Mouse (Mus musculus): Measurements from ENCODE around the gene Jph4. TPM values are rescaled to one million over a fixed set of nuclear protein-coding genes. Genes with fewer than 3 reads are reported as not detected.

Gene Jph4
- polyA plus RNA-seq, 1 experiment from 2014 or later = 0.18 TPM

DNA sequence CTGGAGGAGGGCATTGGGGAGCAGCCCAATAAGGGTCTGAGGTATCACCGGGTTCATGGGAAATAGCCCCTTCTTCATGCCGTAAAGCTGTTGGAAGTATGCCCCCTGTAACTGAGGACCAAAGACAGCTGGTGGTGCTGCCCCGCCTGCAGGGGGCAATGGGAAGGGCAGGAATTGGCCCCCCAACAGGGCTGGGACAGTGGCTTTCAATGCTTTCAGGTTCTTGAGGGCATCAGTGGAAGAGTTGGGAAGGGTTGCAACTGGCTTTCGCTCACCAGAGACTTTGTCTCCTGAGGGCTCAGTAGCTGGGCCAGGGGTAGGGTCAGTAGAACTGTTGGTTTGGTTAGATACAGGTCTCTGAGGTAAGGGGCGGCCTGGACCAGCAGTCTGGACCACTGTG, 53.6 kb downstream of the Jph4 start:
- Histone ChIP-seq H3K4me1 (ENCODE audit: control insufficient read depth in 2 of 2, insufficient read depth in 2 of 2, low read length in 2 of 2) (peaks cover 12 to 13% of the 10 kb centered on the region in 2 experiments; a peak in 3 of 4 replicates), H3K27ac (replicated peaks in 1 of 2; ENCODE audit: control insufficient read depth in 1 of 2, insufficient read depth in 1 of 2, low read depth in 2 of 2, low read length in 2 of 2) (no peak overlapping the region), H3K36me3 (ENCODE audit: control insufficient read depth, insufficient read depth, low read length) (peaks cover 10% of the 10 kb centered on the region), H3K4me3 (ENCODE audit: control insufficient read depth in 1 of 2, insufficient read depth in 1 of 2, low read depth in 1 of 2, low read length in 2 of 2) (no peak overlapping the region), H3K4me2 (ENCODE audit: low read length) (peak overlapping the region; percentile 54; the same call in 1 of the 2 replicates), H3K27me3 (ENCODE audit: control insufficient read depth, insufficient read depth, low read length) (peaks cover 24% of the 10 kb centered on the region), H3K9me3 (ENCODE audit: control insufficient read depth, low read length) (no peaks in the 10 kb centered on the region), H3K9ac (ENCODE audit: low read length) (no peak overlapping the region)
- WGBS = 75% methylated on average over 5 of the region's 5 CpGs
- 0 out of 2 replicates have a peak, but pooled peaks have one; percentile 23 for ATAC-seq (ENCODE audit: insufficient number of reproducible peaks, insufficient read depth, low FRiP score, low read depth)

- no peak overlapping the region for H3K9ac ChIP-seq (ENCODE audit: low read length)
These were observed 54.1 kb downstream of the Jph4 start for GRCm38 (mm10) chr14:55062626-55063025.

DNA sequence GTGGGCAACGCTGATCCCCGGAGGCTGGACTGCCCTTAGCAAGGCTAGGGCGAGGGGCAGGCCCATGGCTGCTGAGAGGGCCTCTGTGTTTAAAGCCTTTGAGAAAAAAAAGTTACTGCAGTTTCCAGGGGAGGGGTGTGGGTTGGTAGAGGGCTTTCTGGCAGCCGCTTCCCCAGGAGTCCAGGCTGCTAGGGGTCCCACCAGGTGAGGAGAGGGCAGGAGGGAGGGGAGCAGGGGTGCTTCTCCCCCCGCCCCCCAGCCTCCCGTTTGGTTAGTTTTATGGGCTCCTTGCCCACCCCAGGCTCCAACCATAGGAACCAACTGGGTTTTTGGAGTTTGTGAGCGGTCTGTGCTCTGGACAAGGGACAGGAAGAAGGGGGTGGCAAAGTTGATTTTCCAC, 54.9 kb downstream of the Jph4 start:
- H3K9me3 ChIP-seq (ENCODE audit: control insufficient read depth, low read length) = no peaks in the 10 kb centered on the region
- H3K9ac ChIP-seq (ENCODE audit: low read length) = no peak overlapping the region
- H3K4me2 ChIP-seq (ENCODE audit: low read length) = no peak overlapping the region
- peaks cover 12 to 13% of the 10 kb centered on the region in 2 experiments; a peak in 3 of 4 replicates for H3K4me1 ChIP-seq (ENCODE audit: control insufficient read depth in 2 of 2, insufficient read depth in 2 of 2, low read length in 2 of 2)
- WGBS = 62% methylated on average over 7 of the region's 7 CpGs
- peaks cover 7% of the 10 kb centered on the region for H3K36me3 ChIP-seq (ENCODE audit: control insufficient read depth, insufficient read depth, low read length)
- peaks cover 24% of the 10 kb centered on the region for H3K27me3 ChIP-seq (ENCODE audit: control insufficient read depth, insufficient read depth, low read length)
- H3K27ac ChIP-seq (replicated peaks in 1 of 2; ENCODE audit: control insufficient read depth in 1 of 2, insufficient read depth in 1 of 2, low read depth in 2 of 2, low read length in 2 of 2) = no peak overlapping the region
- H3K4me3 ChIP-seq (ENCODE audit: control insufficient read depth in 1 of 2, insufficient read depth in 1 of 2, low read depth in 1 of 2, low read length in 2 of 2) = no peak overlapping the region
- ATAC-seq (ENCODE audit: insufficient number of reproducible peaks, insufficient read depth, low FRiP score, low read depth) = no peak

More at GRCm38 (mm10) chr14:55062626-55063025, 54.1 kb downstream of the Jph4 start:
- peak overlapping the region; percentile 54 for H3K4me2 ChIP-seq (ENCODE audit: low read length)
- peaks cover 24% of the 10 kb centered on the region for H3K27me3 ChIP-seq (ENCODE audit: control insufficient read depth, insufficient read depth, low read length)
- peak overlapping the region in 1 of 2 experiments; percentile 3; a peak in 1 of 4 replicates for H3K4me3 ChIP-seq (ENCODE audit: control insufficient read depth in 1 of 2, insufficient read depth in 1 of 2, low read depth in 1 of 2, low read length in 2 of 2)
- peaks cover 10% of the 10 kb centered on the region for H3K36me3 ChIP-seq (ENCODE audit: control insufficient read depth, insufficient read depth, low read length)
- WGBS = 8% methylated on average over 17 of the region's 17 CpGs
- peak; percentile 52; the same call in 1 of the 2 replicates for ATAC-seq (ENCODE audit: insufficient number of reproducible peaks, insufficient read depth, low FRiP score, low read depth)
- H3K27ac ChIP-seq (replicated peaks in 1 of 2; ENCODE audit: control insufficient read depth in 1 of 2, insufficient read depth in 1 of 2, low read depth in 2 of 2, low read length in 2 of 2) = no peak overlapping the region
- no peaks in the 10 kb centered on the region for H3K9me3 ChIP-seq (ENCODE audit: control insufficient read depth, low read length)
- H3K4me1 ChIP-seq (ENCODE audit: control insufficient read depth in 2 of 2, insufficient read depth in 2 of 2, low read length in 2 of 2) = peaks cover 12 to 13% of the 10 kb centered on the region in 2 experiments; a peak in 3 of 4 replicates

GRCm38 (mm10) chr14:55059931-55060330, 56.8 kb downstream of the Jph4 start:
- Histone ChIP-seq H3K4me1 (ENCODE audit: control insufficient read depth in 2 of 2, insufficient read depth in 2 of 2, low read length in 2 of 2) (peaks cover 12 to 13% of the 10 kb centered on the region in 2 experiments; a peak in 3 of 4 replicates), H3K27ac (replicated peaks in 1 of 2; ENCODE audit: control insufficient read depth in 1 of 2, insufficient read depth in 1 of 2, low read depth in 2 of 2, low read length in 2 of 2) (no peak overlapping the region), H3K4me2 (ENCODE audit: low read length) (no peak overlapping the region), H3K9ac (ENCODE audit: low read length) (no peak overlapping the region), H3K27me3 (ENCODE audit: control insufficient read depth, insufficient read depth, low read length) (peaks cover 18% of the 10 kb centered on the region), H3K36me3 (ENCODE audit: control insufficient read depth, insufficient read depth, low read length) (no peaks in the 10 kb centered on the region), H3K4me3 (ENCODE audit: control insufficient read depth in 1 of 2, insufficient read depth in 1 of 2, low read depth in 1 of 2, low read length in 2 of 2) (no peak overlapping the region), H3K9me3 (ENCODE audit: control insufficient read depth, low read length) (no peaks in the 10 kb centered on the region)
- no peak for ATAC-seq (ENCODE audit: insufficient number of reproducible peaks, insufficient read depth, low FRiP score, low read depth)
- WGBS = 47% methylated on average over 5 of the region's 5 CpGs

DNA sequence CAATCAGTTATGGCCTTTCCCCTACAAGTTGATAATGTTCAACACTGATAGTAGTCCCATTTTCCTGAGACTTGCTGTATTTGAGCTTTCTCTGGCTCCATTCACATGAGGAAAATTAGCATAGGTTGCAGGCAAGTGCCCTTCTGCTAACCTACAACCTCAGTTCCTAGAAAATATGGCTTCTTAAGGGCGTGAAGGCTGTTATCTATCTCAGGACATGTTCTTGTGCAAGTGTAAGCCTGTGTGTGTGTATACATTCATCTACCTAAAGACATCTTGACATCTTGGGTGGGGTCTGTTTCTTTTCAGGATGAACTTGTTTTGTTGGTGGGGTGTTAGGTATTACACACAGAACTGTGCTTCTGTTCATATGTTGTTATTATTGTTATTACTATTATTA, 57.7 kb downstream of the Jph4 start:
- H3K4me1 ChIP-seq (ENCODE audit: control insufficient read depth in 2 of 2, insufficient read depth in 2 of 2, low read length in 2 of 2) = peaks cover 12 to 13% of the 10 kb centered on the region in 2 experiments; a peak in 3 of 4 replicates
- no peak overlapping the region for H3K4me2 ChIP-seq (ENCODE audit: low read length)
- no peak overlapping the region for H3K27ac ChIP-seq (replicated peaks in 1 of 2; ENCODE audit: control insufficient read depth in 1 of 2, insufficient read depth in 1 of 2, low read depth in 2 of 2, low read length in 2 of 2)
- no peaks in the 10 kb centered on the region for H3K9me3 ChIP-seq (ENCODE audit: control insufficient read depth, low read length)
- ATAC-seq (ENCODE audit: insufficient number of reproducible peaks, insufficient read depth, low FRiP score, low read depth) = no peak
- H3K36me3 ChIP-seq (ENCODE audit: control insufficient read depth, insufficient read depth, low read length) = no peaks in the 10 kb centered on the region
- no peak overlapping the region for H3K4me3 ChIP-seq (ENCODE audit: control insufficient read depth in 1 of 2, insufficient read depth in 1 of 2, low read depth in 1 of 2, low read length in 2 of 2)
- peaks cover 11% of the 10 kb centered on the region; the same call in 1 of the 2 replicates for H3K27me3 ChIP-seq (ENCODE audit: control insufficient read depth, insufficient read depth, low read length)
- H3K9ac ChIP-seq (ENCODE audit: low read length) = no peak overlapping the region
- 83% methylated on average over 1 of the region's 1 CpGs for WGBS

Other genes starting within 250 kb of the Jph4 start
- gene Homez, start 246.0 kb downstream of the Jph4 start, polyA plus RNA-seq (2014; fragmentation: Nextera tagmentation; extraction: Ambion mirVana) = 8.2 and 9.5 TPM in 2 replicates
- gene Ppp1r3e, start 239.4 kb downstream of the Jph4 start, polyA plus RNA-seq (2014; fragmentation: Nextera tagmentation; extraction: Ambion mirVana) = 1.7 and 1.9 TPM in 2 replicates
- 3.0 and 4.3 TPM in 2 replicates for gene Bcl2l2, start 233.6 kb downstream of the Jph4 start, polyA plus RNA-seq (2014; fragmentation: Nextera tagmentation; extraction: Ambion mirVana)
- not detected in 2 replicates for gene Gm20521, start 233.5 kb downstream of the Jph4 start, polyA plus RNA-seq (2014; fragmentation: Nextera tagmentation; extraction: Ambion mirVana)
- gene Pabpn1, start 224.4 kb downstream of the Jph4 start, polyA plus RNA-seq (2014; fragmentation: Nextera tagmentation; extraction: Ambion mirVana) = 80.6 and 83.8 TPM in 2 replicates
- 18.5 and 25.6 TPM in 2 replicates for gene Slc22a17, start 203.8 kb downstream of the Jph4 start, polyA plus RNA-seq (2014; fragmentation: Nextera tagmentation; extraction: Ambion mirVana)
- 12.2 and 14.6 TPM in 2 replicates for gene Efs, start 190.8 kb downstream of the Jph4 start, polyA plus RNA-seq (2014; fragmentation: Nextera tagmentation; extraction: Ambion mirVana)
- gene Il25, start 184.2 kb downstream of the Jph4 start, polyA plus RNA-seq (2014; fragmentation: Nextera tagmentation; extraction: Ambion mirVana) = not detected in 2 replicates
- 0.58 and 0.72 TPM in 2 replicates for gene Cmtm5, start 180.7 kb downstream of the Jph4 start, polyA plus RNA-seq (2014; fragmentation: Nextera tagmentation; extraction: Ambion mirVana)
- gene Myh6, start 150.0 kb downstream of the Jph4 start, polyA plus RNA-seq (2014; fragmentation: Nextera tagmentation; extraction: Ambion mirVana) = 2,542 and 2,728 TPM in 2 replicates
- not detected in 2 replicates for gene Gm17428, start 140.0 kb downstream of the Jph4 start, polyA plus RNA-seq (2014; fragmentation: Nextera tagmentation; extraction: Ambion mirVana)
- 5,319 and 5,796 TPM in 2 replicates for gene Myh7, start 122.3 kb downstream of the Jph4 start, polyA plus RNA-seq (2014; fragmentation: Nextera tagmentation; extraction: Ambion mirVana)
- gene Ngdn, start 101.5 kb downstream of the Jph4 start, polyA plus RNA-seq (2014; fragmentation: Nextera tagmentation; extraction: Ambion mirVana) = 53.8 and 54.9 TPM in 2 replicates
- gene Zfhx2, start 24.6 kb downstream of the Jph4 start, polyA plus RNA-seq (2014; fragmentation: Nextera tagmentation; extraction: Ambion mirVana) = 2.6 and 3.0 TPM in 2 replicates
- 12.8 and 15.1 TPM in 2 replicates for gene Thtpa, start 22.2 kb downstream of the Jph4 start, polyA plus RNA-seq (2014; fragmentation: Nextera tagmentation; extraction: Ambion mirVana)
- 7.6 and 8.6 TPM in 2 replicates for gene Ap1g2, start 10.3 kb downstream of the Jph4 start, polyA plus RNA-seq (2014; fragmentation: Nextera tagmentation; extraction: Ambion mirVana)
- not detected in 2 replicates for gene Dhrs2, start 105.1 kb upstream of the Jph4 start, polyA plus RNA-seq (2014; fragmentation: Nextera tagmentation; extraction: Ambion mirVana)